Mouse (Mus musculus): Measurements from ENCODE around the gene Atf4. TPM values are rescaled to one million over a fixed set of nuclear protein-coding genes. Genes with fewer than 3 reads are reported as not detected.

Gene Atf4
- polyA plus RNA-seq, 1 experiment from 2014 or later, result 139 TPM

DNA sequence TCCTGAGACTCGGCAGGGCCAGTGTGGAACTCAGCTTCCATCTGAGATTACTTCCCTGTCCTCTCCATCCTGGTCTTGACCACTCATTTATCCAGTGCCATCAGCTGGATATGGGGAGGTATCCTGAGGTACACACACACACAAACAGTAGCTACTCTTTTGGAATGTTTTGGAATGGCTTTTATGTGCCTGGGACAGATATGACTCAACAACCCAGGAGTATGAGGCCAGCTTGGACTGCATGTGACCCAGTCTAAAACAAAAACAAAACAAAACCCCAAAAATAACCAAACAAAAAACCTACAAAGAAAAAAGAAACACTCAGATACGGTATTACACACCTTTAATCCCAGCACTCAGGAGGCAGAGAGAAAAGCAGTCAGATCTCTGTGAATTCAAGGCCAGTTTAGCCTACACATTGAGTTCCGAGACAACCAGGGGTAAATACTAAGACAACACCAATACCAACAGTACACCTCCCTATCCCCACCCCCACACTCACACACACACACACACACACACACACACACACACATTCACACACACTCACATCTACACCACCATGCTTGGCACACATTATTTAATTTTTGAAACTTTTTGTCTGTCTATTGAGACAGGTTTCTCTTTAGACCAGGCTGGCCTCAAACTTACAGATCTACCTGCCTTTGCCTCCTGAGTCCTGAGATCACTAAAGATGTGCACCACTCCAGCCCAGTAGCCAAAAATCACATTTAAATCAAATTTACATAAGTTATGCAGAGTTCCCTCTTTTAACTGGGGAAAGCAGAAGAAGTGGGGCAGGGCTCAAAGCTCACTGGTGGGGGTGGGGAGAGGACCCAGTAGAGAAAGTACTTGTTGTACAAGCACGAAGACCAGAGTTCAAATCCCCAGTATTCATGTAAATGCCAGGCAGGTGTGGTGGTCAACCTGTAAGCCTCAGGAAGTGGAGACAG lies 35.0 kb upstream of the Atf4 start:
- no peak for ATAC-seq (replicated peaks; ENCODE audit: low FRiP score)
- Histone ChIP-seq H3K9me3 (ENCODE audit: control insufficient read depth, low read length) (no peaks in the 10 kb centered on the region), H3K4me3 (ENCODE audit: low read depth, low read length) (no peak overlapping the region), H3K27me3 (ENCODE audit: control insufficient read depth, insufficient read depth, low read length) (no peaks in the 10 kb centered on the region), H3K27ac (ENCODE audit: low read depth, low read length) (no peak overlapping the region), H3K4me1 (replicated peaks; ENCODE audit: control insufficient read depth, insufficient read depth, low read length) (0 out of 2 replicates have a peak, but pooled peaks cover 3% of the 10 kb centered on the region), H3K36me3 (ENCODE audit: control insufficient read depth, insufficient read depth, low read length) (no peaks in the 10 kb centered on the region), H3K4me2 (ENCODE audit: low read depth, low read length, severe bottlenecking) (no peak overlapping the region), H3K9ac (ENCODE audit: low read length) (no peak overlapping the region)
- 73% methylated on average over 4 of the region's 4 CpGs for WGBS
- DNase-seq (ENCODE audit: low spot score), result no peak

DNA sequence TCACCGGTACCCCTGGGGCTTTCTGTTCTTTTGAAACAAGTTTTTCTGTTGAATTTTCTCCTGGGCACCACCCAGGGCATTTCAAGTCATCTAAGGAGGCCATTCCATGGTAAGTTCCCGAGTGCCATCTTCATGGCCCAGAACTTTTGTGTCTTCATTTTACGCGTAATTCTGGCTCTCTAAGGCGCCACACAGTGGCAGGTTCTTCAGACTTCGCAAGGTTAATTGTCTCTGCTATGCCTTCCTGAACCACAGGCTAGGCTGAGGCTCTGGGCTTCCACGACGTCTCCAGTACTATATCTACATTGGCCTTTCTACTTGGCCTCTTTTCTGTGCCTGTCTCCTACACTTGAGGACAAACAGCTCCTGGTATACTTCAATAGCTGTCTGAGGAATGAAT lies 34.0 kb upstream of the Atf4 start:
- 0 out of 2 replicates have a peak, but pooled peaks cover 3% of the 10 kb centered on the region for H3K4me1 ChIP-seq (replicated peaks; ENCODE audit: control insufficient read depth, insufficient read depth, low read length)
- no peaks in the 10 kb centered on the region for H3K27me3 ChIP-seq (ENCODE audit: control insufficient read depth, insufficient read depth, low read length)
- 68% methylated on average over 8 of the region's 8 CpGs for WGBS
- no peak overlapping the region for H3K4me2 ChIP-seq (ENCODE audit: low read depth, low read length, severe bottlenecking)
- no peaks in the 10 kb centered on the region for H3K36me3 ChIP-seq (ENCODE audit: control insufficient read depth, insufficient read depth, low read length)
- ATAC-seq (replicated peaks; ENCODE audit: low FRiP score) (no peak), DNase-seq (ENCODE audit: low spot score) (no peak)
- H3K9ac ChIP-seq (ENCODE audit: low read length), result no peak overlapping the region
- no peaks in the 10 kb centered on the region for H3K9me3 ChIP-seq (ENCODE audit: control insufficient read depth, low read length)
- no peak overlapping the region for H3K27ac ChIP-seq (ENCODE audit: low read depth, low read length)
- no peak overlapping the region for H3K4me3 ChIP-seq (ENCODE audit: low read depth, low read length)

DNA sequence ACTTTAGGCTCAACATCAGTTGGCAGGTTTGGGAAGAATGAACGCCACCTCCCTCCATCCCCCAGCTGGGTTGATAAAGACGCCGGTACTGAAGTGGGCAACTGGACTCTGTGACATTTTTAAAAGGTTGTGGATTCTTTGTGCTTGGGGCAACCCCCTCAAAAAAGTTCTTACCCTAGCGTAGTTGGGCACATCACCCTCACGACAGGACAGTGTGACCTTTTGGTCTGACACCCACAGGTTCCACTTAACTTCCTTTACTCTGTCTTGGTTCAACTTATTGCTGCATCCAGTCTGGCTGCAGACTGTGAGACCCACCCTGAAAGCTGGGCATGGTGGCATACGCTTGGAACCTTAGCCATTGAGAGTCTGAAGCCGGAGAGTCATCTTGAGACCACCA lies 31.2 kb upstream of the Atf4 start:
- no peak overlapping the region for H3K4me2 ChIP-seq (ENCODE audit: low read depth, low read length, severe bottlenecking)

DNA sequence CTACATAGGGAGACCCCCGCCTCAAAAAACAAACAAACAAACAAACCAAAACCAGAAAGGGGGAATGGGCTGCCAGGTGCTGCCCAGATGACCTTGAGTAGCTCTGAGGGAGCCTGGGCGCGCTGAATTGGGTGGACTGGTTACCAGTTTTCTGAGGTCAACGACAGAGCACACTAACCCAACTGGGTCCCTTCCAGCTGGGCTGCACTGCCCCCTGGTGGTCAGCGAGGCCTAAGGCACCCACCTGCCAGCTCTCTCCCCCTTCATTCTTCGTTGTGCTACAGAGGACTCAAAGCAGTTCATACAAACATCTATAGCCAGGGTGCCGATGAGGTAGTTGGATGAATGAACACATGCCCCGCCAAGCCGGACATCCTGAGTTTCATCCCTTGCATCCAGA lies 29.8 kb upstream of the Atf4 start:
- H3K4me1 ChIP-seq (replicated peaks; ENCODE audit: control insufficient read depth, insufficient read depth, low read length), result no peaks in the 10 kb centered on the region
- no peaks in the 10 kb centered on the region for H3K9me3 ChIP-seq (ENCODE audit: control insufficient read depth, low read length)
- ATAC-seq (replicated peaks; ENCODE audit: low FRiP score), result no peak
- H3K4me3 ChIP-seq (ENCODE audit: low read depth, low read length), result no peak overlapping the region
- H3K36me3 ChIP-seq (ENCODE audit: control insufficient read depth, insufficient read depth, low read length), result no peaks in the 10 kb centered on the region
- WGBS, result 23% methylated on average over 9 of the region's 9 CpGs
- no peak overlapping the region for H3K4me2 ChIP-seq (ENCODE audit: low read depth, low read length, severe bottlenecking)
- H3K27me3 ChIP-seq (ENCODE audit: control insufficient read depth, insufficient read depth, low read length), result no peaks in the 10 kb centered on the region
- peak; percentile 89 for DNase-seq (ENCODE audit: low spot score)
- H3K27ac ChIP-seq (ENCODE audit: low read depth, low read length), result no peak overlapping the region
- no peak overlapping the region for H3K9ac ChIP-seq (ENCODE audit: low read length)

More for the DNA sequence above, 31.2 kb upstream of the Atf4 start:
- ATAC-seq (replicated peaks; ENCODE audit: low FRiP score) (no peak), DNase-seq (ENCODE audit: low spot score) (no peak)
- H3K27me3 ChIP-seq (ENCODE audit: control insufficient read depth, insufficient read depth, low read length), result no peaks in the 10 kb centered on the region
- WGBS, result 93% methylated on average over 7 of the region's 7 CpGs
- no peak overlapping the region for H3K4me3 ChIP-seq (ENCODE audit: low read depth, low read length)
- no peaks in the 10 kb centered on the region for H3K36me3 ChIP-seq (ENCODE audit: control insufficient read depth, insufficient read depth, low read length)
- 0 out of 2 replicates have a peak, but pooled peaks cover 3% of the 10 kb centered on the region for H3K4me1 ChIP-seq (replicated peaks; ENCODE audit: control insufficient read depth, insufficient read depth, low read length)
- no peak overlapping the region for H3K27ac ChIP-seq (ENCODE audit: low read depth, low read length)
- H3K9ac ChIP-seq (ENCODE audit: low read length), result no peak overlapping the region
- no peaks in the 10 kb centered on the region for H3K9me3 ChIP-seq (ENCODE audit: control insufficient read depth, low read length)

DNA sequence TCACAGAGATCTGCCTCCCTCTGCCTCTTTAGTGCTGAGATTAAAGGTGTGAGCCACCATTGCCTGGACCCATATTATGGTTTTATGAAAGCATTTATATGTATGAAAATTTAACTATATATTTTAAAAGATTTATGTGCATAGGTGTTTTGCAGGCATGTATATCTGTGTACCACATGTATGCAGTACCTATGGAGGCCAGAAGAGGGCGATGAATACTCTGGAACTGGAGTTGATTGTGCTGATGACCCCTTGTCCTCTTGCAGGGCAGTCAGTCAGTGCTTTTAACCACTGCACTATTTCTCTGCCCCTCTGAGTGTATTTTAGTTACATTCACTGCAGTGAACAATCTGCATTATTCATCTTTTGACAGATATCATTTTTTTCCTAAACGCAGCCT lies 29.2 kb upstream of the Atf4 start:
- no peak overlapping the region for H3K9ac ChIP-seq (ENCODE audit: low read length)
- ATAC-seq (replicated peaks; ENCODE audit: low FRiP score), result no peak
- WGBS, result 43% methylated on average over 2 of the region's 2 CpGs

DNA sequence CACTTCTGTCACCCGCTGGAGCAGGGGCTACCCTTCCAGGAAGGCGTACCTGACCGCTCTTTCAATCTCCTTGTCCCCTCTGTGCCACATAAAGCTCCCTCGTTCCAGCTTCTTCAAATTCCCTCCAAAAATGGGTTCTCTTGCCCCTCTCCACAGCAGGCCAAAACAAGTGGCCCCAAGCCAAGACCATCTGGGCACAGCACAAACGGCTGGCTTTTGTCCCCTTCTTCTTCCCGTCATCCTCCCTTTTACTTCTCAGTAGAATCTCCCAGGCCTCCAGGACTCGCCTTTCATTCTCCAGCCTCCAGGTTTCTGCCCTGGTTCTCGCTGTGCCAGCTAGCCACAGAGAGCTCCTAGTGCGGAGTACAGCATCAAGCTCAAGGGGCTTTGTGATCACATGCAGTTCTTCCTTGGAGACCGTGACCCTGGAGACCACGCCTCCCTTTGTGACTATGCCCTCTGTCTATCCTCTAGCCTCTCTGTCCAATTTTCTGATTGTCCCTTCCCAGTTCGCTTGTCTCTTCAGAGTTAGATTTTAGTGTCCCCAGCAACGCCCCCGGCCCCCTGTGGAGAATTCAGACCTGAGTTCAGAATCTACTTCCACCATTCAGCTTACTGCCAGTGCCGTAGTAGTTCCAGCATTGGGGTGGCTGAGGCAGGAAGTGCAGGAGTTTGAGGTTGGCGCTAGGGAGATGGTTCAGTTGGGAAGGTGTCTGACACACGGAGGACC lies 26.7 kb upstream of the Atf4 start:
- no peaks in the 10 kb centered on the region for H3K36me3 ChIP-seq (ENCODE audit: control insufficient read depth, insufficient read depth, low read length)
- WGBS, result 73% methylated on average over 17 of the region's 17 CpGs

More for the DNA sequence above, 29.2 kb upstream of the Atf4 start:
- H3K4me2 ChIP-seq (ENCODE audit: low read depth, low read length, severe bottlenecking), result no peak overlapping the region
- H3K4me3 ChIP-seq (ENCODE audit: low read depth, low read length), result no peak overlapping the region
- H3K4me1 ChIP-seq (replicated peaks; ENCODE audit: control insufficient read depth, insufficient read depth, low read length), result no peaks in the 10 kb centered on the region
- DNase-seq (ENCODE audit: low spot score), result peak; percentile 68
- no peaks in the 10 kb centered on the region for H3K9me3 ChIP-seq (ENCODE audit: control insufficient read depth, low read length)
- H3K36me3 ChIP-seq (ENCODE audit: control insufficient read depth, insufficient read depth, low read length), result no peaks in the 10 kb centered on the region
- H3K27me3 ChIP-seq (ENCODE audit: control insufficient read depth, insufficient read depth, low read length), result no peaks in the 10 kb centered on the region
- H3K27ac ChIP-seq (ENCODE audit: low read depth, low read length), result no peak overlapping the region

DNA sequence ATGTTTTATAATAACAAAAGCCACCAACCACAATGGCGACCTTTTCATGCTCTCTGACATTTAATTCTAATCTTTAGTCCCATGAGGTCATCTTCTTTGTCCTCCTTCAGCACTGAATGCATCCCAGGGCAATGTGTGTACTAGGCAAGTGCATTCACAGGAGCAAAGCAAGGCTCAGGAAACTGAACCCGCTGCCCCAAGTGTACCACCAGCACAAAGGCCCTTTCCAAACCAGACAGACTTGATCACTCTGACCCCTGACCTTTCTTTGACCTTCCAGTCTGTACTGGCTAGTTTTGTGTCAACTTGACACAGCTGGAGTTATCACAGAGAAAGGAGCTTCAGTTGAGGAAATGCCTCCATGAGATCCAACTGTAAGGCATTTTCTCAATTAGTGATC lies 22.7 kb upstream of the Atf4 start:
- H3K4me2 ChIP-seq (ENCODE audit: low read depth, low read length, severe bottlenecking), result no peak overlapping the region
- no peak overlapping the region for H3K27ac ChIP-seq (ENCODE audit: low read depth, low read length)
- no peak for ATAC-seq (replicated peaks; ENCODE audit: low FRiP score)
- no peak overlapping the region for H3K4me3 ChIP-seq (ENCODE audit: low read depth, low read length)
- no peaks in the 10 kb centered on the region for H3K9me3 ChIP-seq (ENCODE audit: control insufficient read depth, low read length)
- no peaks in the 10 kb centered on the region for H3K27me3 ChIP-seq (ENCODE audit: control insufficient read depth, insufficient read depth, low read length)
- no peak for DNase-seq (ENCODE audit: low spot score)
- peaks cover 4% of the 10 kb centered on the region; the same call in 1 of the 2 replicates for H3K4me1 ChIP-seq (replicated peaks; ENCODE audit: control insufficient read depth, insufficient read depth, low read length)
- H3K9ac ChIP-seq (ENCODE audit: low read length), result no peak overlapping the region
- 43% methylated on average over 2 of the region's 2 CpGs for WGBS
- peaks cover 3% of the 10 kb centered on the region; the same call in 1 of the 2 replicates for H3K36me3 ChIP-seq (ENCODE audit: control insufficient read depth, insufficient read depth, low read length)

More for the DNA sequence above, 26.7 kb upstream of the Atf4 start:
- no peaks in the 10 kb centered on the region for H3K27me3 ChIP-seq (ENCODE audit: control insufficient read depth, insufficient read depth, low read length)
- no peak overlapping the region for H3K4me3 ChIP-seq (ENCODE audit: low read depth, low read length)
- H3K4me2 ChIP-seq (ENCODE audit: low read depth, low read length, severe bottlenecking), result no peak overlapping the region
- no peak overlapping the region for H3K27ac ChIP-seq (ENCODE audit: low read depth, low read length)
- ATAC-seq (replicated peaks; ENCODE audit: low FRiP score), result no peak
- DNase-seq (ENCODE audit: low spot score), result no peak
- H3K4me1 ChIP-seq (replicated peaks; ENCODE audit: control insufficient read depth, insufficient read depth, low read length), result no peaks in the 10 kb centered on the region
- no peaks in the 10 kb centered on the region for H3K9me3 ChIP-seq (ENCODE audit: control insufficient read depth, low read length)
- peak overlapping the region; percentile 24; the same call in 1 of the 2 replicates for H3K9ac ChIP-seq (ENCODE audit: low read length)

DNA sequence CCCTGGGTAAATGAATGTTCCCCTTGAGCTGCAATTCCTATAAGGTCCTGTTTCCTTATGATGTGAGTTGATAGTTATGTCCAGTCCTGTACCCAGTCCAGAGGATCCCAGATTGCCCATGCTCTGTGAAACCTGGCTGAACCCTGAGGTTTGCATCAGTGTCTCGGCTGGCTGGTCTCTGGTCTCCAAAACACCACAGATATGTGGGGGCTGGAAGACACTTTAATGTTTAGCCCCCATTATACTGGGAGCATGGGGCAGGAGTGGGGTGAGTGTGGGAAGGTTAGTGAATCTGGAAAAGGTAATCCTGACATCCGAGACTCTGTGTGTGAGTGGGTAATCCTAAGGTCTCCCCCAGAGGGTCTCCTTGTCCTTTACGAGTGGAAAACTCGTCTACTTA lies 21.9 kb upstream of the Atf4 start:
- ATAC-seq (replicated peaks; ENCODE audit: low FRiP score), result peak; percentile 7; the same call in 1 of the 2 replicates
- Histone ChIP-seq H3K4me2 (ENCODE audit: low read depth, low read length, severe bottlenecking) (peak overlapping the region; percentile 82; the same call in 1 of the 2 replicates), H3K27ac (ENCODE audit: low read depth, low read length) (peak overlapping the region; percentile 59; the same call in 1 of the 2 replicates), H3K27me3 (ENCODE audit: control insufficient read depth, insufficient read depth, low read length) (no peaks in the 10 kb centered on the region), H3K9ac (ENCODE audit: low read length) (0 out of 2 replicates have a peak overlapping the region, but pooled peaks have one; percentile 45), H3K9me3 (ENCODE audit: control insufficient read depth, low read length) (no peaks in the 10 kb centered on the region), H3K36me3 (ENCODE audit: control insufficient read depth, insufficient read depth, low read length) (peaks cover 3% of the 10 kb centered on the region; the same call in 1 of the 2 replicates), H3K4me3 (ENCODE audit: low read depth, low read length) (no peak overlapping the region), H3K4me1 (replicated peaks; ENCODE audit: control insufficient read depth, insufficient read depth, low read length) (peaks cover 4% of the 10 kb centered on the region; the same call in 1 of the 2 replicates)
- 67% methylated on average over 4 of the region's 4 CpGs for WGBS
- DNase-seq (ENCODE audit: low spot score), result no peak
